Mouse (Mus musculus) testis, adult 2 months (tissue): ENCODE measurements around the gene Tbc1d4.

Source experiments
- CTCF ChIP-seq: fragments of 200-500 bp; IDR thresholded peaks from 2 replicates; pipeline ENCODE4 v1.5.1; 2012; ENCODE audit warnings: low read depth, mild to moderate bottlenecking, inconsistent platforms, low read length, moderate library complexity; ENCODE audit not compliant: control insufficient read depth, insufficient read depth, insufficient replicate concordance
- POLR2A ChIP-seq: fragments of 200-500 bp; IDR thresholded peaks from 2 replicates; pipeline ENCODE4 v1.6.1; 2012; ENCODE audit warnings: low read depth, mild to moderate bottlenecking, inconsistent platforms, low read length, moderate library complexity; ENCODE audit not compliant: control insufficient read depth

- no peak for TF ChIP-seq CTCF
- TF ChIP-seq POLR2A = no peak
Measured at GRCm38 (mm10) chr14:101516864-101517263, 92.1 kb downstream of the Tbc1d4 start.
